Mouse (Mus musculus) kidney, adult 2 months (tissue): ENCODE results near the gene Gm11011.

Source experiments
- CTCF ChIP-seq: fragments of 200-500 bp; conservative IDR thresholded peaks from 2 replicates; pipeline ENCODE4 v1.5.1; 2011; ENCODE audit warnings: low read depth, mild to moderate bottlenecking, control low read depth, low read length, moderate library complexity, mixed read lengths; ENCODE audit not compliant: insufficient read depth, insufficient read length
- POLR2A ChIP-seq: fragments of 200-500 bp; IDR thresholded peaks from one replicate; pipeline ENCODE4 v1.6.1; 2011; ENCODE audit warnings: low read depth, low read length, control low read depth

- no peak for TF ChIP-seq POLR2A
- no peak for TF ChIP-seq CTCF
These were observed 2.2 kb upstream of the Gm11011 start for GRCm38 (mm10) chr2:169589697-169590096.
